Mouse (Mus musculus) cerebellum, postnatal 25 days (tissue): ENCODE measurements around the gene D1Pas1.

Source experiments
- DNase-seq, 2 experiments: peaks; one replicate each; pipeline ENCODE4 v3.0.0; 2021; ENCODE audit warnings: mixed read lengths in 2 of 2

Gene D1Pas1

DNA sequence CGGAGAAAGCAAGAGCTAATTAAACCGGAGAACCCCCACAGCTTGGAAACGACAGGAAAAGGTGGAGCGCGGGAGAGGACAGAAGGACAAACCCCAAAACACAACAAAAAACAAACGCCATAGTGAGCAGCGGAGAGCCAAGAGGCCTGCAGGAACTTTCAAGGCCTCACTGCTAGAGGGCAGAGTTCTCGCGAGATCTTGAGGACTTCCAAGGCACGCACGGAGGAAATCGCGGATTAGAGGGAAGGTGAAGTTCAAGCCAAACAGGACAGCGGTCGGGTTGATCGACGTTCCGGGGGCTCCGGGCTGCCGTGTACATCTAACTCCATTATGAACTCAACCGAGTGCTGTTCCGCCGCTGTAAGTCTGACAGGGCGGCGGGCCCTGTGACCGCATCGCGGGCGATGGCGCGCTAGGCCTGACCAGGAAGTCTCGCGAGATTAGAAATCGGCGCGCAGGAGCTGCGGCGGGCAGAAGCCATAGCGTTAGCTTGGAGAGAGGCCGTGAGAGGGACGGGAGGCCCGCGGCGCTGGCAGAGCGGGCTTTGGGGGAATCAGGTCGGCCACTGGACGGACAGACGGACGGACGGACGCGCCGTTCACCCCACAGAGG lies at the start of gene D1Pas1:
D1Pas1 (plus strand) TSS at position 216 of the 612 bp plus-strand sequence.
- DNase-seq, result no peak

DNA sequence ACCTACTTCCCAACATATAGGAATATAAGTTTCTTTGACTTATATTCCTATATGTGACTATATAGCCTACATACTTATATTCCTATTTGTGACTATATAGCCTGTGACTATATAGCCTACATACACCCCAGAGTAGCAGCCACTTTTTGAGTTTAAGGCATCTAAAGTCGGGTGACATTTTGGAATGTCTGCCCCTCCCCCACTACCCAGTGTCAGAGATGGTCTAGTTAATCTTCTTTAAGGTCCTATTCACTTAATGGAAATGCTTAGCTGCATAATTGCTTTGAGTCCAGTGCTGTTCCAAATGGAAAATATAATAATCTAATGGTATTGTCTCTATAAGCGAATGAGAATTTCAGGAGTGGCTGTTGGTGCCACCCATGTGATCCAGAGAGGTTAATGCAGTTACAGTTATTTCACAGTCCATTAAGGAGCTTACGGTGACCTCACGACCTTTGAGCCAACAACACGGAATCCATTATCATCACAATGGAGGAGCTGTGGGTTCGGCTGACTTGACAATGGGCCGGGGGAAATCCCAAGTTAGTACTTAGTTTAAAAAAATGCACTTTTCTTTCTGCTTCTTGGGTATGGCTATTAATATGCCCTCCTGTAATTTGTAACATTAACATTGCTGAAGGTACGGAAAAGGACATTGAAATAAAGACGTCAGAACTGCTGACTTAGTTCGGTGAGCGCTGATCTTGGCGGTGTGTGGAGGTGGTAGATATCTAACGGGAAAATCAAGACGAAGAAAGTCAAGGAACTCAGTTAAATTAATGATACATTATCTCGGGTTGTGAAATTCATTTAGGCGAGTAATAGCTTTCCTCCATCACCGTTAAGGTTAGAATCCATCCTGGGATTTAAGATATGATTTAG lies 44.5 kb upstream of the D1Pas1 start:
- DNase-seq, result no peak

DNA sequence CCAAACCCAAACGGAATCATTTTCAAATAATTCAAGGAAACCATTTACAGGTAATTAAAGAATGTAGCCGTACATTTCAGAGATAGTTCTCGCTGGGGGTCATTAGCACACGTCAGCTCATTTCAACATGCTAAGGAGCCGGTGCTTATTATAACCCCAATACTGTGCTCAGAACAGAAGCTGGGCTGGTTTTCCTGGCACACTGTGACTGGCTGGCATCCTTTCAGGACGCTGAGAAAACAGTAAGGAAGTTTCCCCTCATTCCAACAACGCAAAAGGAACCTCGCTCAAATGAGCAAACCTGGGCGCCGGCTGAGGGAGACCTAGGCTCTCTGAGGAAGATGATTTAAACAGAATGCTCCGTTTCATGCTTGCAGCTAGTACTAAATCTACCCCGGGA lies 43.2 kb upstream of the D1Pas1 start:
- peak; percentile 52 to 71 for DNase-seq

DNA sequence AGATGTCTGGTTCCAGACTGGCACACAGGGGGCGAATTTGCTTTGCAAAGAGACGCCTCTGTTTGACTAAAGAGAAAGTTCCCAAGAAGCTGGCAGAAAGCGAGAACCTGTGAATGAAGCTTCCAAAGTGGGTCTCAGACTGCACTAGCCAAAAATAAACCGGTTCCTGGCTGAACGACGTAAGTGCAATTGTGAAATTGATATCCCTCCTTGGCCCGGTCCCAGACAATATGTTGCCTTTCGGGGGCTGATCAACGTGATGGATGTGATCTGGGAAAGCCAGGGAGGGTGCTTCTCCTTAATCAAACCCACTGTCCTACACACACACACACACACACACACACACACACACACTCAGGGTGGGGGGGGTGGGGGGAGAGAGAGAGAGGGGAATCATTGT lies 41.8 kb upstream of the D1Pas1 start:
- no peak for DNase-seq

DNA sequence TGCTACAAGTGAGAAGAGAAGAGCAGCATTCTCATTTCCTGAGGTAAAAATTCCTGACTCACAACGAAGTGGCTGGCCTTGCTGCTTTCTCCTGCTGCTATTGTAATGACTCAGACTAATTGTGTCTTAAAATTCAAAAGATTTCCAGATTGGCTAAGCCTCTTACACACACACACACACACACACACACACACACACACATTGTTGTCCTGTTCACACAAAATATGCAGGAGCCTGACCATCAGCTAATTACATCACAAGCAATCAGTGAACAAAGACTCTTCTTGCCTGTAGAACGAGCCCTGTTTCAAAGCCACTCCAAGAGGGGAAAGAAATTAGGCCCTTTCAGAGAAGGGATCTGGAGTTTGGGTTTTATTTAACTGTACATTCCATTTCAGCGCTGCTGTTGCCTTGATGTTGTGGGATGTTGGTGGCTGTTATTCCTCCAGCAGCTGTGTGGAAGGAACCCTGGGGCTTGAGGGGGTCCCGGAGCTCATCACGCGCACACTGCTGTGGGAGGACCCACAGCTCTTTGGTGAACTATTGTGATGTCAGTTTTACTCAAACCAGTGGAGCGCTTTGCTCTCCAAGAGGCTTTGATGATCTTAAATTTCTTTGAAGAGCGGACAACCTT lies 40.8 kb upstream of the D1Pas1 start:
- no peak for DNase-seq

DNA sequence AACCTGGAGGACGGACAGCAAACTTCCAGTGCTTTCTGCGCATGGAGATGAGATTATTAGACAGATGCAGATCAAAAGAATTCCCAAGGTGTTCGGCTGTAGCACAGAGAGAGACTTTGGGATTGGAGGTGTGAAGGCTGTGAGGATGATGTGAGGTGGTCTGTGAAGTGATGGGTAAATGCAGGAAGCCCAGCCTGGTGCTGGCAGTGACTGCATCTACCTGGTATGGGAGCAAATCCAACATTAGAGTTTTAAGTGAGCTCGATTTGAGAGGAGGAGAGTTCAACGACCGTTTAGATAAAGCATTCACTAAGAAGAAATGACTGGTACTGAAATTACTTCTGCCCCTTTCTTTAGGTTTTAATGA lies 40.3 kb upstream of the D1Pas1 start:
- no peak for DNase-seq

DNA sequence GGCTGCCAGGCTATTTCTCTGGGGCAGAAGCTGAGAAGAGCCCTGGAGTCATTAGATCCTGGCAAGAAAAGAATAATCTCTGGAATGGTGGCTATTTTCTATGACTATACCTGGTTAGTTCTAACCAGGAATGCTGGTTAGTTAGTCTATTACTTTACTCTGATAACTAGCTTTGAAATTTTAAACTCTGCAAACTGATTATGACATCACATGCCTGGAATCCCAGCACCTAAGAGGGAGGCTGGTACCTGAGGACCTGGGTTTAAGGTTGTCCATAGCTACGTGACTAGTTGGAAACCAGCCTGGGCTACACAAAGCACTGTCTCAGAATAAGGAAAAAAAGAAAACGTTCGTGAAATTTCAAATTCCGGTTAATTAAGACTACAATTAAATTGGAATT lies 39.7 kb upstream of the D1Pas1 start:
- no peak for DNase-seq

DNA sequence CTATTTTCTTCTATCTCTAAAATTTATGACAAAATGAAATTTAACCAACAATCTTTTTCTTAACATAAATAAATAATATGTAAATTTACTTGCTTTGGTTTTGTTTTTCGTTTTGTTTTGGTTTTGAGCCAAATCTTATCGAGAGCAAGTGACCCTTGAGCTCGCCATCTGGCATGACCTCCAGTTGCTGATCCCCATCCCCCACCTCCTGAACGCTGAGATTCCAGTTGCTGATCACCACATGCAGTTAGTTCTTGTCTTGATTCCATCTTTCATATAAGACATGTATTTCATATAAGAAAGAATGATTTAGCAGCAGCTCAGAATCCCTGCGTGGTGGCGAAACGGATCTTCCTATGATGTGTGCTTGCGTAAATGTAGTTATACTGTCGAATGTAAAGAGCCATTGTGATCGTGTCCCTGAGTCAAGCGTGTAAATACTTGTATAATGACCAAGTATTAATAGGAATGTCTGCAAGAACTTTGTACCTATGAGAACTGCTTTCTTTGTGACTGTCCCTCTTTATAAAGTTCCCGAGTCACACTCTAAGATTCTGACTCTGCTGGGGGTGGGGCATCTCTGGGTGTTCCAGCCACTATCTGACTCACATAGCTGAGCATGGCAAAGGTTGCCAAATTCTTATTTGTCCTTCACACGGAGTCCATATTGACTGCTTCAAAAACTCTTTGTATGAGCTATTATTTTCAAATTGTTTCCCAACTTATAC lies 36.9 kb upstream of the D1Pas1 start:
- no peak for DNase-seq

DNA sequence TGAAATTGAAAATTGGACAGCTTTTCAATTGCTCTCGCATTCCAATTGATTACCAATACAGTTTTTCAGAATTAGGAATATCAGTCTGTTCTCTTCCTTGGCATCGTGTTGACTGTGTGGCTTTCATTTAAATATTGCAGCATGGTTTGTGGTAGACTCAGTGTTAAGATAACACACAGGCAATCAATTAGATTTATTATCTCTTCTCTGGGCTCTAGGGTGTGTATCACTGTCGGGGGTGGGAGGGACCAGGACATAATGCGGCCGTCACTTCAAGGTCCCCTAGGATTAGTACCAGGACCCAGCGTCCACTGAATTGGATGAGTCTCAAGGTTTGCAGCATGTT lies 36.4 kb upstream of the D1Pas1 start:
- no peak for DNase-seq

DNA sequence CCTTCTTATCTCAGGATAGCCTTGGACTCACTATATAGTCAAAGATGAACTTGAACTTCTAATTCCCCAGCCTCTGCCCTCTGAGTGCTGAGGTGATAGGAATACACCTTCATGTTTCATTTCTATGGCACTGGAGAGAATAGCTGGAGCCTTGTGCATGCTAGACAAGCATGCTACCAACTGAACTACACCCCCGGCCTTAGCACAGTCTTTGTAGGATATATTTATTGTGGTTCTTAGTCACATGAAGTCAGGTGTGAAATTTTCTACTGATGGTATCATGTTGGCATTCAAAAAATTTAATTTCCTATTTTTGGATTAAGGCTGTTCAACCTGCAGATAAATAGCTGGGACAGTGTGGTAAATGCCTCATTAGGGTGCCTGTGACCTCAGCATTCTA lies 33.0 kb upstream of the D1Pas1 start:
- no peak for DNase-seq

DNA sequence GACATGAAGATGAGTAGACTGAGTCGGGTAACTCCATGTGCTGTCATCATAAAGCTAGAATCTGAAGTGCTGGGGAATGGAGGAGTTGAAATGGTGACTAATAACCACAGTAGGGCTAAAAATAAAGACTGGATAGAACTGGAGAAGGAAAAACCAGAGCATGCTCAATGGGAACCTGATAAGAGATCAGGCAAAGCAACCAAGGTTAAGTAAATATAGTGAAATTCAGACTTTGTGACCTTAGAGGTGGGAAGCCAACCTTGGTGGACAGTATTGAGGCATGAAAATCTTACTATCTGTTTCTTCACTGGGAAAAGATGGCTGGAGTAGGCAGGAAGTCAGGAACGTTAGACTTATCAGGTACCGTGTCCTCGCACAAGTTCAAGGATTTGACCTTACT lies 14.8 kb upstream of the D1Pas1 start:
- DNase-seq, result no peak

DNA sequence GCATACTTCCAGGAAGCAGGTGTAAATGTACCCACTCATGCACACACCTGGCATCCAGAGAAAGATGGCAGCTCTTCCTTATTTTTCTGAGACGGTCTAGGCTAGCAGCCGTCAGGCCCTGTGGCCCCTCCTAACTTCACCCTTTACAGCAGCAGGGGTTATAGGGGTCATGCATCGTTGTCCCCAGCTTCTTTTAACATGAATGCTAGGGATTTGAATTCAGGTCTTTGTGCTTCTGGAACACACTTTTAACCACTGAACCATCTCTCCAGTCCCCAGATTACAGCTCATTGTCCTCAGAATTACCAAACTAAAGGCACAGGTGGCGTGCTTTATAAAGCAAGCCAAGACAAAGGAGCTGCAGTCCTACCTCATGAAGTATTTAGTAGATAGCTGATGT lies 12.6 kb upstream of the D1Pas1 start:
- DNase-seq, result no peak

DNA sequence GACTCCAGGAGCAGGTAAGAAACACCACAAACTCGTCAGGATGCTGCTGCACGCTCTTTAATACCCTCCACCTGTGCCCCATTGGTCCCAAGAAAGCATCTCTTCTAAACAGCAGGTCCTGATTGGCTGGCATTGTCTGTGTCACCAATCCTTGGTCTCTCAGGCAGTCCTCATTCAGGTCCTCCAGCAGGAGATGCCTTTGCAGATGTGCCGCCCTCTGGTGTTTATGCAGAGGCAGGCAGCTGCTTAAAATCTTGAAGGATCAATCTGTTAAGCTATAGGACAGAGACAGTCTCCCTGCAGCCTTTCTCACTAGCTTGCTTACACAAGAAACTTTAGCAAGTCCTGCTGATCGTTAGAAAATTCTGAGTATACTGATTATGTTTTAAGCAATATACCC lies 7.8 kb upstream of the D1Pas1 start:
- no peak for DNase-seq

DNA sequence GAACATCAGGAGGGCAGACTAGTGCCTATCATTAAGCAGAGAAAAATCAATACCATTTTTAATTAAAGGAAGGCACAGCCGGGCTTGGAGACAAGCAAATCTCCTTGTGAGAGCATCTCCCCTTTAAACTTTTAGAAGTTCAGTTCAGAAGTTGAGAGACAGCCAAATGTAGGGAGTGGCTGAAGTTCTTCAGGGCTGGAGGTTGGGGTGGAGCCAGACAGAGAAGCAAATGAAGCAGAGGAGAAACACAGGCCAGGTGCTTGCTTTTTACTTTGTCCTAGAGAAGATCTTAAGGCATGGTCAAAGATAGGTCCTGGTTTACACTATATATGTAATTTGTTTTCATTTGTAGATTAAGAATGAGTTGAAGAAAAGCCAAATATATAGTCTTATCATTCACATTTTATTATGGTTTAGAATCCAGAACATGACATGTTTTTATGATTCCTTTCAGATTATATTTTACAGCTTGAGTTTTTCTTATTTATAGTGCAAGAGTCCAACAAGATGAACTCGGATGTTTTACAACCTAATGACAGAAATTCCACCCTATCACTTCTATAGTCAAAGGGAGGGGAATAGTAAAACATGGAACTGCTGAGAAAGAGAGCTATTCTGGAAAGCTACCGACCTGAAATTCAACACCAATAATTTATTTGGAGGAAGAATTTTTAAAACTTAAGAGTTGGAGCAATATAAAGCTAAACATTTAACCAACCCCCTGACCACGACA lies 2.9 kb upstream of the D1Pas1 start:
- DNase-seq, result no peak

DNA sequence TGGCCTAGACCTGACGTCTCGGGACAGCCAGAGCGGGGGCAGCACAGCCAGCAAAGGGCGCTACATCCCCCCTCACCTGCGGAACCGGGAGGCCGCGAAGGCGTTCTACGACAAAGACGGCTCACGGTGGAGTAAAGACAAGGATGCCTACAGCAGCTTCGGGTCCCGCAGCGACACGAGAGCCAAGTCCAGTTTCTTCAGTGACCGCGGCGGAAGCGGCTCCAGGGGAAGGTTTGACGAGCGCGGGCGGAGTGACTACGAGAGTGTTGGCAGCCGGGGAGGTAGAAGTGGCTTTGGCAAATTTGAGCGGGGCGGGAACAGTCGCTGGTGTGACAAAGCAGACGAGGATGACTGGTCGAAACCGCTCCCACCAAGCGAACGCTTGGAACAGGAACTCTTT lies 710 bp downstream of the D1Pas1 start:
- no peak for DNase-seq

DNA sequence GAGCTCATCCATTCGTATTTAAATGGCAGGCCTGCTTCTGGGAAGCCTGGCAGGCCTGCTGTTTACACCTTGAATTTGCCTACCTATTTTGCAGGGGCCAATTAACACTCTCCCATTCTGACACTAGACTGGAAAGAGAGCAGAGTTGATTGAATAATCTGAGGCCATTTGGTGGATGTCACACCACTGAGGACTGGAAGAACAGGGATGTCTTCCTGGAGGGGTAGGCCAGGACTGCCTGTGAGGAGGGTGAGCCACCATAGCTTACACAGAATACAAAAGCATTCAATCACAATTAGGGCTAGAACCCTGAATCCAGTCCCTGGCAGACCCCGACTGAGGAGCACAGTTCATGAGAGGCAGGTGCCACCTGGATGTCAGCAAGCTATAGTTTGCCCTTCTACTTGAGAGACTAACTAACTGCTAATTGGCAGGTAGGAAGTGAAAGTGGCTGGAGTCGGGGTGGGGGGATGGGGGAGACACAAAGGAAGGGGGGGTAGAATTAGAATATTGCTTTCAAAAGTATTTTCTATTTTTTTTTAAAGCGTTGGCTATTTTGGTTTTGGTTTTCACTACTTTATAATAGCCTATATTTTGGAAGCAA lies 9.8 kb downstream of the D1Pas1 start:
- DNase-seq, result no peak

DNA sequence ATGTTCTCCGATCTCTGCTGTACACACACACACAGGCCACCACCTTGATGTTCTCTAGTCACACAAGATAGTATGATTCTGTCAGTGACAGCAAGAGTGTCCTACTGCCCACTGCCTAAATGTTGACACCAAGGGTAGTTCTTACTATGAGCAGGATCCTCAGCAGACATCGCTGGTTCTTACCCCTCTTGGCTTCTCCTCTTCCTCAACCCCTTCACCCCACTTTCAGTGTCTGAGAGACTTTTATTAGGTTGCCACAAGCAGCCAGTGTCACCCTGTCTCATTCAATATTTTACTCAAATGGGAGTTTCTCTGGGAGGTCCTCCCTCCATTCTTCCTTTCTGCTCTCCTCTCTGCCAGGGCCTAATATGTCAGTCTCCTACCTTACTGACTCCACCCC lies 10.6 kb downstream of the D1Pas1 start:
- no peak for DNase-seq

DNA sequence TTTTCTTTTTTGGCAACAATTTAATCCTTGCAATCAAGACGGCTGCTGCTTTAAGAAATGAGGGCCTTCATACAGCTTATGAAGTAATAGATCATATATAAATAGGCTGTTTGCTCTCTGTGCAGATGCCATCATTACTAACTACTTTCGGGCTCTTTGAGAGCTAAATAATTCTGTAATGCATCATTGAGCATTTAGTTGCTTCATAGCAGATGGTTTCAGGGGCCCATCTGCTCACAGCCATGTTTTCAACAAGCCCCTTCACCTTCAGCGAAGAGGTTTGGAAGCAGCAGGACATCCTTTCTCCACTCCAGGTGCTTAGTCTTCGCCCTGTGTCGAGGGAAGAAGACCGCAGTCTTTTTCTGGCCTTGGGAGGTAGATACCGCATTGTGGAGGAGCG lies 12.2 kb downstream of the D1Pas1 start:
- peak in 1 of 2 experiments; percentile 18 for DNase-seq

DNA sequence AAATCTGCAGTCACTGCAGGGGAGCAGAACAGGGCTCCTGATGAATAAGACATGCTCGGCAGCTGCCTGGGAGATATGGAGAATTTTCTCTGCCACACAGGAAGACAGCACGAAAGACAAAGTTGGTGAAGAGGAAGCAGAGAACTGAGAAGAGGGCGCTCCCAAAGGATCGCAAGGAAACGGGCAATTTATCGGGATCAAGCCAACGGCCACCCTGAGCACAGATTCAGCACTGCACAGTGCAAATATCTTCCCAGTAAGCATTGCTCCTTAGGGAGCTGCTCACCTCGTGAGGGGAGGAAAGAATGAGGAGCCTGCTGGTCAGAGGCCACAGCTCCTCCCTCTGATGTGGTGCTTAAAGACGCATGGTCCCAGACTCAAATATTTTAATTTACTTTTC lies 13.3 kb downstream of the D1Pas1 start:
- no peak for DNase-seq

DNA sequence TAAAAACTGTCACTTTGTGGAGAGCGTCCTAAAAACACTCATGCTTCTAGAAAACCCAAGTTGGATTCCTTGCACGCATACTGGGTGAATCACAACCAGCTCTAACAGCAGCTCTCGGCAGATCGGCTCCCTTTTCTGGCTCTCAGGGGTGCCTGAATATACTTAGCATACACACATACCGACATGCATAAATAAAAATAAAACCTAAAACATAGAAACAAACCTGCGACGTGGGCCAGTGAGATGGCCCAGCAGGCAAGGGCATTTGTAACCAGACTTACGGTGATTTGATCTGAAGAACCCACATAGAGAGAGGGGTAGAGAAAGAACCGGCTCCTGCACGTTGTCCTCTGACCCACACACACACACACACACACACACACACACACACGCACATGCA lies 17.9 kb downstream of the D1Pas1 start:
- no peak for DNase-seq

DNA sequence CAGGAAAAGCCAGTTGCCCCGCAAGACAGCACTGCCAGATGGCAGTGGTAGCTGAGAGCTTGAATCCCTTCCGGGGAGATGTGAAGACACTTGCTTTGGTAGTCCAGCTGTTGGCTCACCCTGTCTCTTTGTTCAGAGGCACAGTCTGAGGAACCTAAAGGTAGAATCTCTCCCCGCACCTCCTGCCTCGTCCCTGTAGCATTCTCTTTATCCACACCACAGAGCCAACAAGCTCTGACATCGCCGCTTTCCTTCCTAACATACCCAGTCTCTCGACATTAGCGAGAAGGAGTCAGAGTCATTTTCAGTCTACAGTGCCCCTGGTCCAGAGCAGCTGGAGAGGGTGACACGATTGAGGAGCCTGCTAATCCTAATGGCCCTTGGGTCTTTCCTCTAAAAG lies 18.9 kb downstream of the D1Pas1 start:
- no peak for DNase-seq

DNA sequence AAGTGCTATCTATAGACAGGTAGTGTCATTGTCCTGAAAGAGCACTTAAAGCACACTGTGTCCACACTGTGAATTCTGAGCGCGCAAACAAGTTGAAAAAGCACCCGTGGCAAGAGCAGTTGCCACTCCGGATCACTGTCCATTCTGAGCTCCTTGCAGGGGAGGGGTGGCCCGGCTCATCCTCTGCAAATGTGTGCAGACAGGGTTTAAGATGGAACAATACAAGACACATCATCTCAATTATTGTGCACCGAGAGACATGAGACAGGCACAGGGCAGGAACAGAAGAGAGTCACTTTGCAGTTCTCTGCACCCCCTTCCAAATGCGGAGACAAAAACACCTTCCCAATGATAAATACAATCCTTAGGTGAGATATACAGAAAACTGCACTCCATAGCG lies 19.3 kb downstream of the D1Pas1 start:
- no peak for DNase-seq

DNA sequence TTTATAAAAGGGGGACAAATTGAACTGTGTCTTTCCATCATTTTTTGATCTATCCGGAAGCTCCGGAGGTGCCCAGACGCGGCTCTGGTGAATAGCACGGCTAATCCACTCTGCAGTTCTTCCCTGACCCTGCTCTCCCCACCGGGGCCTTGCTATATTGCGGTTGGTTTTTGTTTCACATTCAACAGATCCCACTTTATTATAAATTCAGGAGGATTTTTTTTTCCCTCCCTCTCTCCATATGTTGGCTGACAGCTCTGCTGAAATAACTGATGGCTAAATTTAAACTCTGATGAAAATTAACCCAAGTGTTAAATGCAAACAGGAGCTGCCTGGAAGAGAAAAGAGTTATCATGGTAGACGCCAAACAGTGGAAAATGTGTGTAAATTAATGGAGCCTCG lies 21.1 kb downstream of the D1Pas1 start:
- no peak for DNase-seq
